Mouse (Mus musculus) heart, postnatal 10 days (tissue): ENCODE data around the gene Gm17027. TPM values are rescaled to one million over a fixed set of nuclear protein-coding genes. Genes with fewer than 3 reads are reported as not detected.
"Not testable (repeated sequence)": the region's sequence is repeated elsewhere in the genome, so short reads cannot be mapped to it uniquely, and the experiment has no call there.

Experiments used
- DNase-seq, 2 experiments: peaks; one replicate each; pipeline ENCODE4 v3.0.0; 2021
- intact Hi-C: fragments of 180-260 bp; cut with DNase I; formaldehyde crosslinking; loops from one replicate; pipeline ENCODE4 v1.15.1; 2025
- total RNA-seq, 2 experiments: library from RNA; stranded (reverse); gene quantifications; 2 replicates each; pipeline ENCODE4 v1.2.3; 2021

Gm17027 gene
- total RNA-seq: not detected

DNA sequence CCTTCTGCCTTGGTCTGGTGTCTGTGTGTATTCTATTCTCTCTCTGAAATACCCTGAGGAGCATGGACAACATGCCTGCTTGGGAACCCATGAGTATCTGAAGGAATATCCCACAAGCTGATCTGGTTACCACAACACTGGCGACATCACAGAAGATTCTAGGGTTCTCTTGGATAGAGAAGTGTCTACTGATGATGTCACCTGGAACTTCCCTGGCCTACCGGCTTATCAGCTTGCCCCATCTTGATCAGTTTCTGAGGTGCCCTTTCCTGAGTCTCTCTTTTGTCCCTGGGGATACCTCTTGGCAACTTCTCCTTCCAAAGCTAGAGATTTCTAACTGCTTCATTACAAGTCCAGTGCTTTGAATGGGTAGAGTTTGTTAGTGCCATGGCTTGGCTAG, at the start of gene Gm17027:
Gm17027 (minus strand) TSS at position 101 of the 400 bp plus-strand sequence.
- intact Hi-C loops, DNase-seq: not testable (repeated sequence)

DNA sequence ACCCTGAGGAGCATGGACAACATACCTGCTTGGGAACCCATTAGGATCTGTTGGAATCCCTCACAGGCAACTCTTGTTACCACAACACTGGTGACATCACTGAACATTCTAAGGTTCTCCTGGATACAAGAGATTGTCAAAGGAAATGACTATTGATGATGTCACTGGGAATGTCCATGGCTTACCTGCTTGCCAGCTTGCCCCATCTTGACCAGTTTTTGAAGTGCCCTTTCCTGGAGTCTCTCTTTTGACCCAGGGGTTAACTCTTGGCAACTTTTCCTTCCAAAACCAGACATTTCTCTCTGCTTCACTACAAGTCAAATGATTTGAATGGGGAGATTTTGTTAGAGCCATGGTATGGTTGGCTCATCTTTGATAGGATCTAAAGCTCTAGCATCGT, 28.3 kb upstream of the Gm17027 start, which contains the start of gene Gm3573:
Gm3573 (minus strand) TSS at position 101 of the 400 bp plus-strand sequence.
- DNase-seq, intact Hi-C loops: not testable (repeated sequence)

DNA sequence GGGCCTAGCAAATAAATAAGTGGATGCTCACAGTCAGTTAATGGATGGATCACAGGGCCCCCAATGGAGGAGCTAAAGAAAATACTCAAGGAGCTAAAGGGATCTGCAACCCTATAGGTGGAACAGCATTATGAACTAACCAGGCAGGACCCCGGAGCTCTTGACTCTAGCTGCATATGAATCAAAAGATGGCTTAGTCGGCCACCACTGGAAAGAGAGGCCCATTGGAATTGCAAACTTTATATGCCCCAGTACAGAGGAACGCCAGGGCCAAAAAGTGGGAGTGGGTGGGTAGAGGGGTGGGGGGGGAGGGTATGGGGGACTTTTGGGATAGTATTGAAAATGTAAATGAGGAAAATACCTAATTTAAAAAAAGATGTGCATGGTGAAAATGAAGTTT, 21.5 kb upstream of the Gm17027 start:
- intact Hi-C loops, DNase-seq: not testable (repeated sequence)

DNA sequence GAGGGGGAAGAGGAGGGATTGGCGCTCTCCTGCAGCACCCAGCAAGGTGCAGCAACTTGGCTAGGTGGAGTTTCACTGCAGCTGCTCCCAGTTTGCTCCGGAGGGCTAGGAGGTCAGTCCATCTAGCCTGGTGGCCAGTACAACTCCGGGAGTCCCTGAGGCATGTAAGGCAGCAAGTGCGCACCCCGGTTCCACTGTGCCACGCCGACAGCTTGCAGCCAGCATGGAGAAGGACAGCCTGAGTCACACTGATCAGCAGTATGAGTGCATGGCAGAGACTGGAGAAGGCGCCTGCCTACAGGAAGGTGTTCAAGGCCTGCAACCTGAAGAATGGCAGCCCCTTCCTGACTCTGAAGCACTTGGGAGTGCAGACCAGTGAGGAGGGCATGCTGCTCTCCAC, 27.9 kb downstream of the Gm17027 start:
- intact Hi-C loops, DNase-seq: not testable (repeated sequence)

DNA sequence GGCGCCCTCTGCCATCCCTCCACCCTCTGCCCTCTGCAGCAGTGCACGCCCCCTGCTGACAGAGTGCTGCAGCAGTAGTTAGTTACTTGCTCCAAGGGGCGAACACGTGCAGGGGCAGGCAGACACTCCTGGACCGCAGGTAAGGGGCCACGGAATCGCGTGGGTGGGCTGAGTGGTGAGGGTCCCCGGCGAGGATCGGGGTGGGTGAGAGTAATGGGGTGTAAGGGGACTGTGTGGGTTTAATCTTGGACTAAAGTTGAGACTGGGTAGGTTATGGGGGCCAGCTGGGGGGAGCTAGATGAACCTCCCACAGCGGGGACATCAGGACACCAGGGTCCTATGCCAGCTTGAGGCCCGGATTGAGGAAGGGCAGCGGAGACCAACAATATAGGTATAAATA, 28.6 kb downstream of the Gm17027 start:
- peak in 1 of 2 experiments; percentile 3 for DNase-seq
- intact Hi-C loops: not testable (repeated sequence)

DNA sequence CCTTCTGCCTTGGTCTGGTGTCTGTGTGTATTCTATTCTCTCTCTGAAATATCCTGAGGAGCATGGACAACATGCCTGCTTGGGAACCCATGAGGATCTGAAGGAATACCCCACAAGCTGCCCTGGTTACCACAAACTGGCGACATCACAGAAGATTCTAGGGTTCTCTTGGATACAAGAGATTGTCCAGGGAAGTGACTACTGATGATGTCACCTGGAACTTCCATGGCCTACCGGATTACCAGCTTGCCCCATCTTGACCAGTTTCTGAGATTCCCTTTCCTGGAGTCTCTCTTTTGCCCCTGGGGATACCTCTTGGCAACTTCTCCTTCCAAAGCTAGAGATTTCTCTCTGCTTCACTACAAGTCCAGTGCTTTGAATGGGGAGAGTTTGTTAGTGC, 45.2 kb downstream of the Gm17027 start, which contains the start of gene Gm7951:
Gm7951 (minus strand) TSS at position 101 of the 400 bp plus-strand sequence.
- DNase-seq, intact Hi-C loops: not testable (repeated sequence)

Other genes with a start within 250 kb of the Gm17027 start
- not detected for gene 1700049E17Rik1, start 237.7 kb downstream of the Gm17027 start, total RNA-seq
- not detected for gene 1700024B05Rik, start 218.6 kb downstream of the Gm17027 start, total RNA-seq
- not detected for gene Gm6401, start 194.7 kb downstream of the Gm17027 start, total RNA-seq
- not detected for gene Gm3543, start 179.3 kb downstream of the Gm17027 start, total RNA-seq
- not detected for gene Gm7951, start 45.3 kb downstream of the Gm17027 start, total RNA-seq
- gene Gm3573, start 28.2 kb upstream of the Gm17027 start, total RNA-seq: not detected
- not detected for gene Gm17026, start 97.4 kb upstream of the Gm17027 start, total RNA-seq
- gene Gm9611, start 134.7 kb upstream of the Gm17027 start, total RNA-seq: not detected
- gene Gm7995, start 147.6 kb upstream of the Gm17027 start, total RNA-seq: not detected